Mouse (Mus musculus) cerebral cortex, adult 2 months (tissue): ENCODE results near the gene Lhx4.

Experiments
- WGBS: fragments of 180-500 bp; shearing (Covaris S2); methylation state at CpG from one replicate; pipeline ENCODE4 v1.1.7; 2018; 5-methylcytosine and 5-hydroxymethylcytosine counted together

The Lhx4 gene

GRCm38 (mm10) chr1:155698373-155699159, 52.9 kb downstream of the Lhx4 start:
- WGBS, result 29% methylated on average over 17 of the region's 17 CpGs

GRCm38 (mm10) chr1:155693443-155693842, 58.0 kb downstream of the Lhx4 start:
- 67% methylated on average over 5 of the region's 5 CpGs for WGBS

GRCm38 (mm10) chr1:155693026-155693425, 58.5 kb downstream of the Lhx4 start:
- 52% methylated on average over 11 of the region's 11 CpGs for WGBS

- 93% methylated on average over 6 of the region's 6 CpGs for WGBS
Observed at GRCm38 (mm10) chr1:155692230-155692629, 59.3 kb downstream of the Lhx4 start.

- WGBS, result 90% methylated on average over 5 of the region's 5 CpGs
Observed at GRCm38 (mm10) chr1:155689558-155689957, 61.9 kb downstream of the Lhx4 start.

- 88% methylated on average over 4 of the region's 4 CpGs for WGBS
Observed at GRCm38 (mm10) chr1:155689141-155689540, 62.3 kb downstream of the Lhx4 start.

- 74% methylated on average over 15 of the region's 15 CpGs for WGBS
Observed at GRCm38 (mm10) chr1:155686816-155687215, 64.7 kb downstream of the Lhx4 start.

GRCm38 (mm10) chr1:155681116-155681799, 70.2 kb downstream of the Lhx4 start:
- WGBS, result 71% methylated on average over 10 of the region's 10 CpGs

GRCm38 (mm10) chr1:155675570-155675969, 75.9 kb downstream of the Lhx4 start:
- 94% methylated on average over 6 of the region's 6 CpGs for WGBS

GRCm38 (mm10) chr1:155663994-155664393, 87.5 kb downstream of the Lhx4 start:
- WGBS, result 88% methylated on average over 5 of the region's 5 CpGs

GRCm38 (mm10) chr1:155656321-155656720, 95.2 kb downstream of the Lhx4 start:
- WGBS, result 38% methylated on average over 5 of the region's 5 CpGs

- WGBS, result 71% methylated on average over 3 of the region's 3 CpGs
Observed at GRCm38 (mm10) chr1:155654961-155655360, 96.5 kb downstream of the Lhx4 start.

- WGBS, result 65% methylated on average over 9 of the region's 9 CpGs
Observed at GRCm38 (mm10) chr1:155650121-155650846, 101.2 kb downstream of the Lhx4 start.
